ENCODE assay signal across 11 mouse cellular contexts in the genomic region with DNA sequence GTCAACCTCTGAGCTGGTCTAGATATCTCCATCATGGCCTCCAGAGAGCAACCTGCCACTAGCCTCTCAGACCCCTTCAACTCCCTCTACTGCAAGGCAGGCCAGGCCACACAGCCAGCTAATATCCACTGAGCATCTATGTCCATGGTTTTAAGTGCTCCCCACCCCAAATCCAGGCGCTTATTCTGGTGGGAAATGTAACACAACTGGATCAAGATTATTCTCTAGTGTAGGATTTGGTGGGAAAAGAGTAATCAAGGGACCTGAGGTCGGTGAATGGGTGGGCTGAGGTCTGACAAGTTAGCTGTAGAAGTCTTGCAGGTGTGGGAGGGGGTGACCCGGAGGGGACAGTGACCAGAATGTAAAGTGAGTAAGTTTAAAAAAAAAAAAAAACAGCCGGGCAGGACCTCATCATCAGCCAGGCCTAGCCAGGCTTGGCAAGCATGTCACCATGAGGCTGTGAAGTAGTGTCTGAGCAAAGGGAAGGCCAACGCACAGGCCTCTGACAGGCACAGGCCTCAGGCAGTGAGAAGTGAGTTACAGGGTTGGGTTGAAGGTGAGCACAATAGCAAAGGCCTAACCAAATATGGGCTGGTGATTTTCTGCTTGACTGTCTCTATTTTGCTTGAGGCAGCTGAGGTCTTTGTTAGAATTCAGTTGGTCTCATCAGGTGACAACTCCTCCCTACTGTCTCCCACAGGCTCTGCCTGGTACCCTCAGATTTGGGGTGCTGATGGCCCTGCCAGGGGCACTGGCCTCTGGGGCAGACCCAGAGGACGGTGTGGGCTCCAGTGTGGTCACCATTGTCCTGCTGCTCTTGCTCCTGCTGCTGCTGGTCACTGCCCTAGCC. TPM values are rescaled to one million over a fixed set of nuclear protein-coding genes. Genes with fewer than 3 reads are reported as not detected.
A peak's percentile ranks its signal among the peaks of the same experiment; 100 is the strongest.
DNase-seq lines count a peak whose midpoint lies in the region; ATAC-seq and TF ChIP-seq lines count a peak whose summit lies in the region.
"Had no signal": no experiment of that assay in that cellular context is flagged by ENCODE, and none has a peak within 500 bp of the region (broad histone marks: within the 10 kb centered on the region; RNA-seq: fewer than 3 reads in every experiment).

No protein-coding gene starts in this region.

- no peaks in the 10 kb centered on the region for H3K9me3 ChIP-seq in forebrain, embryonic 12.5 days
- no peaks in the 10 kb centered on the region for H3K9me3 ChIP-seq in forebrain, embryonic 16.5 days (ENCODE audit: control insufficient read depth, low read length)
- H3K9me3 ChIP-seq in midbrain, embryonic 10.5 days (replicated peaks), result no peaks in the 10 kb centered on the region
- H3K9me3 ChIP-seq in midbrain, embryonic 15.5 days, result no peaks in the 10 kb centered on the region
- no peaks in the 10 kb centered on the region for H3K9me3 ChIP-seq in megakaryocyte, embryonic 14.5 days
- H3K9me3 ChIP-seq: forebrain, embryonic 13.5 days had no signal

- no peak for TF ChIP-seq CTCF in Patski (IDR thresholded peaks at IDR 0.05)

- no peak for ATAC-seq in forebrain, embryonic 12.5 days (ENCODE audit: low FRiP score)
- ATAC-seq in forebrain, embryonic 16.5 days, result no peak
- no peak for ATAC-seq in midbrain, embryonic 15.5 days (replicated peaks)
- peak; percentile 70 for ATAC-seq in Patski
- ATAC-seq in erythroblast, adult 5-6 weeks (replicated peaks; ENCODE audit: low FRiP score, poor library complexity, severe bottlenecking), result no peak

- CTCF ChIA-PET in Patski (lab: Charles Lee), result interaction anchor here (1.2 to 1.6 kb wide), 2 partner anchors 15 to 42 kb away, joined by 3 read pairs; no protein-coding TSS in a partner anchor

- no peak overlapping the region for H3K4me3 ChIP-seq in forebrain, embryonic 12.5 days (replicated peaks)
- H3K4me3 ChIP-seq in forebrain, embryonic 16.5 days (replicated peaks; ENCODE audit: low read length), result no peak overlapping the region
- H3K4me3 ChIP-seq in midbrain, embryonic 10.5 days, result no peak overlapping the region
- H3K4me3 ChIP-seq in midbrain, embryonic 15.5 days, result no peak overlapping the region
- H3K4me3 ChIP-seq in megakaryocyte, embryonic 14.5 days (replicated peaks), result peak overlapping the region; percentile 81
- H3K4me3 ChIP-seq: forebrain, embryonic 13.5 days had no signal

- no peaks in the 10 kb centered on the region for H3K27me3 ChIP-seq in forebrain, embryonic 12.5 days
- H3K27me3 ChIP-seq in forebrain, embryonic 16.5 days (replicated peaks; ENCODE audit: control insufficient read depth, insufficient read depth, low read length), result no peaks in the 10 kb centered on the region
- H3K27me3 ChIP-seq in midbrain, embryonic 10.5 days (ENCODE audit: low read depth, poor library complexity, severe bottlenecking), result no peaks in the 10 kb centered on the region
- H3K27me3 ChIP-seq in midbrain, embryonic 15.5 days (replicated peaks), result no peaks in the 10 kb centered on the region
- H3K27me3 ChIP-seq in Patski, result no peaks in the 10 kb centered on the region
- H3K27me3 ChIP-seq in megakaryocyte, embryonic 14.5 days (replicated peaks), result no peaks in the 10 kb centered on the region
- H3K27me3 ChIP-seq: forebrain, embryonic 13.5 days had no signal

- WGBS in forebrain, embryonic 12.5 days, result 74% methylated on average over 6 of the region's 6 CpGs
- WGBS in forebrain, embryonic 16.5 days, result 70% methylated on average over 6 of the region's 6 CpGs
- WGBS in midbrain, embryonic 10.5 days, result 80% methylated on average over 6 of the region's 6 CpGs
- 70% methylated on average over 6 of the region's 6 CpGs for WGBS in midbrain, embryonic 15.5 days

- peaks cover 72% of the 10 kb centered on the region for H3K36me3 ChIP-seq in forebrain, embryonic 12.5 days (replicated peaks)
- H3K36me3 ChIP-seq in forebrain, embryonic 16.5 days (ENCODE audit: control insufficient read depth, insufficient read depth), result peaks cover 24% of the 10 kb centered on the region
- peaks cover 85% of the 10 kb centered on the region for H3K36me3 ChIP-seq in midbrain, embryonic 10.5 days
- H3K36me3 ChIP-seq in midbrain, embryonic 15.5 days (replicated peaks), result peaks cover 37% of the 10 kb centered on the region
- peaks cover 97% of the 10 kb centered on the region for H3K36me3 ChIP-seq in megakaryocyte, embryonic 14.5 days (replicated peaks; ENCODE audit: low read length)

- POLR2A ChIA-PET in Patski (lab: Charles Lee), result interaction anchor here (1.2 to 2.0 kb wide), 4 partner anchors 15 to 77 kb away, joined by 3 to 6 read pairs (median 6); partner anchors contain the start of gene Rad9a

- no peak overlapping the region for H3K9ac ChIP-seq in forebrain, embryonic 12.5 days
- no peak overlapping the region for H3K9ac ChIP-seq in forebrain, embryonic 16.5 days (replicated peaks; ENCODE audit: low read depth, low read length)
- no peak overlapping the region for H3K9ac ChIP-seq in midbrain, embryonic 15.5 days
- H3K9ac ChIP-seq: forebrain, embryonic 13.5 days had no signal

- in situ Hi-C loops in Patski (cut with MboI; ENCODE audit: low pct_unique_long_range_greater_than_20kb), result no loop called here

- H3K4me2 ChIP-seq in forebrain, embryonic 12.5 days, result no peak overlapping the region
- H3K4me2 ChIP-seq in forebrain, embryonic 16.5 days (ENCODE audit: low read length), result no peak overlapping the region
- H3K4me2 ChIP-seq in midbrain, embryonic 15.5 days, result no peak overlapping the region
- H3K4me2 ChIP-seq: forebrain, embryonic 13.5 days had no signal

- peak overlapping the region; percentile 1; the same call in 1 of the 2 replicates for H3K27ac ChIP-seq in forebrain, embryonic 12.5 days
- no peak overlapping the region for H3K27ac ChIP-seq in forebrain, embryonic 16.5 days (ENCODE audit: low read length)
- H3K27ac ChIP-seq in midbrain, embryonic 10.5 days (replicated peaks), result peak overlapping the region; percentile 3; the same call in 1 of the 2 replicates
- no peak overlapping the region for H3K27ac ChIP-seq in midbrain, embryonic 15.5 days
- H3K27ac ChIP-seq: forebrain, embryonic 13.5 days had no signal

- DNase-seq in midbrain, embryonic 10.5 days (ENCODE audit: low spot score), result no peak
- DNase-seq in Patski (ENCODE audit: low read depth, low spot score), result no peak
- DNase-seq in gastrocnemius, postnatal 25 days, result no peak
- DNase-seq: kidney, adult 11 months had no signal

- peaks cover 5% of the 10 kb centered on the region; the same call in 1 of the 2 replicates for H3K4me1 ChIP-seq in forebrain, embryonic 12.5 days
- no peaks in the 10 kb centered on the region for H3K4me1 ChIP-seq in forebrain, embryonic 16.5 days (replicated peaks; ENCODE audit: control insufficient read depth, insufficient read depth, low read length)
- peaks cover 14% of the 10 kb centered on the region for H3K4me1 ChIP-seq in midbrain, embryonic 10.5 days
- H3K4me1 ChIP-seq in midbrain, embryonic 15.5 days, result no peaks in the 10 kb centered on the region
- H3K4me1 ChIP-seq in megakaryocyte, embryonic 14.5 days, result peaks cover 87% of the 10 kb centered on the region
- H3K4me1 ChIP-seq: forebrain, embryonic 13.5 days had no signal

RNA-seq across cellular contexts. Expression of gene Ptprcap, which starts 2.0 kb away (rescaled TPM):
- 0.51 and 0.74 TPM in 2 replicates for polyA plus RNA-seq in forebrain, embryonic 12.5 days (2016; fragmentation: Nextera tagmentation; extraction: Ambion mirVana)
- polyA plus RNA-seq in forebrain, embryonic 16.5 days (2015; fragmentation: Nextera tagmentation; extraction: Ambion mirVana), result 0.39 TPM in 1 of 2 replicates, not detected in the other
- polyA plus RNA-seq in midbrain, embryonic 10.5 days (2016; fragmentation: Nextera tagmentation; extraction: Ambion mirVana), result 0.67 TPM in 1 of 2 replicates, not detected in the other
- polyA plus RNA-seq in midbrain, embryonic 15.5 days (2015; fragmentation: Nextera tagmentation; extraction: Ambion mirVana), result 0.26 and 0.96 TPM in 2 replicates
- 0.62 TPM for polyA plus RNA-seq in Patski (2021)
- polyA plus RNA-seq in megakaryocyte, embryonic 14.5 days (2012; ENCODE audit: insufficient read depth, low replicate concordance), result 777 and 793 TPM in 2 replicates
- total RNA-seq in gastrocnemius, postnatal 25 days (2021), result under 1 TPM in 1 of 2 experiments, not detected in 1; 0.35 TPM
- total RNA-seq in erythroblast, adult 5-6 weeks (2015; ENCODE audit: low replicate concordance), result 22.9 and 36.6 TPM in 2 replicates
- total RNA-seq in erythroblast, adult 5-6 weeks (2017; ENCODE audit: low replicate concordance), result 7.7 and 8.3 TPM in 2 replicates

RNA-seq across cellular contexts. Expression of gene Coro1b, which starts 7.0 kb away (rescaled TPM):
- polyA plus RNA-seq in forebrain, embryonic 12.5 days (2016; fragmentation: Nextera tagmentation; extraction: Ambion mirVana), result 125 and 135 TPM in 2 replicates
- 143 and 145 TPM in 2 replicates for polyA plus RNA-seq in forebrain, embryonic 16.5 days (2015; fragmentation: Nextera tagmentation; extraction: Ambion mirVana)
- 133 and 138 TPM in 2 replicates for polyA plus RNA-seq in midbrain, embryonic 10.5 days (2016; fragmentation: Nextera tagmentation; extraction: Ambion mirVana)
- polyA plus RNA-seq in midbrain, embryonic 15.5 days (2015; fragmentation: Nextera tagmentation; extraction: Ambion mirVana), result 127 and 139 TPM in 2 replicates
- 321 TPM for polyA plus RNA-seq in Patski (2021)
- polyA plus RNA-seq in megakaryocyte, embryonic 14.5 days (2012; ENCODE audit: insufficient read depth, low replicate concordance), result 110 and 364 TPM in 2 replicates
- 10 to 100 TPM; 15.9 to 24.1 TPM for total RNA-seq in gastrocnemius, postnatal 25 days (2021)
- total RNA-seq in erythroblast, adult 5-6 weeks (2015; ENCODE audit: low replicate concordance), result 55.8 and 69.6 TPM in 2 replicates
- 19.1 and 22.6 TPM in 2 replicates for total RNA-seq in erythroblast, adult 5-6 weeks (2017; ENCODE audit: low replicate concordance)

RNA-seq across cellular contexts. Expression of gene Rps6kb2, which starts 7.7 kb away (rescaled TPM):
- 59.5 and 62.5 TPM in 2 replicates for polyA plus RNA-seq in forebrain, embryonic 12.5 days (2016; fragmentation: Nextera tagmentation; extraction: Ambion mirVana)
- polyA plus RNA-seq in forebrain, embryonic 16.5 days (2015; fragmentation: Nextera tagmentation; extraction: Ambion mirVana), result 52.6 and 59.8 TPM in 2 replicates
- polyA plus RNA-seq in midbrain, embryonic 10.5 days (2016; fragmentation: Nextera tagmentation; extraction: Ambion mirVana), result 58.8 and 71.4 TPM in 2 replicates
- 60.1 and 60.7 TPM in 2 replicates for polyA plus RNA-seq in midbrain, embryonic 15.5 days (2015; fragmentation: Nextera tagmentation; extraction: Ambion mirVana)
- polyA plus RNA-seq in Patski (2021), result 43.0 TPM
- polyA plus RNA-seq in megakaryocyte, embryonic 14.5 days (2012; ENCODE audit: insufficient read depth, low replicate concordance), result 108 and 492 TPM in 2 replicates
- total RNA-seq in gastrocnemius, postnatal 25 days (2021), result 10 to 100 TPM; 19.9 to 24.4 TPM
- total RNA-seq in erythroblast, adult 5-6 weeks (2015; ENCODE audit: low replicate concordance), result 7.1 and 25.3 TPM in 2 replicates
- 23.9 and 27.2 TPM in 2 replicates for total RNA-seq in erythroblast, adult 5-6 weeks (2017; ENCODE audit: low replicate concordance)

RNA-seq across cellular contexts. Expression of gene Cabp4, which starts 11.6 kb away (rescaled TPM):
- polyA plus RNA-seq in forebrain, embryonic 12.5 days (2016; fragmentation: Nextera tagmentation; extraction: Ambion mirVana), result 0.09 TPM in 2 replicates
- 0.22 TPM in 1 of 2 replicates, not detected in the other for polyA plus RNA-seq in forebrain, embryonic 16.5 days (2015; fragmentation: Nextera tagmentation; extraction: Ambion mirVana)
- polyA plus RNA-seq in midbrain, embryonic 10.5 days (2016; fragmentation: Nextera tagmentation; extraction: Ambion mirVana), result not detected in 2 replicates
- polyA plus RNA-seq in midbrain, embryonic 15.5 days (2015; fragmentation: Nextera tagmentation; extraction: Ambion mirVana), result 0.22 and 0.28 TPM in 2 replicates
- polyA plus RNA-seq in Patski (2021), result 0.17 TPM
- 0.51 and 1.2 TPM in 2 replicates for polyA plus RNA-seq in megakaryocyte, embryonic 14.5 days (2012; ENCODE audit: insufficient read depth, low replicate concordance)
- not detected for total RNA-seq in gastrocnemius, postnatal 25 days (2021)
- not detected in 2 replicates for total RNA-seq in erythroblast, adult 5-6 weeks (2015; ENCODE audit: low replicate concordance)
- 0.43 TPM in 1 of 2 replicates, not detected in the other for total RNA-seq in erythroblast, adult 5-6 weeks (2017; ENCODE audit: low replicate concordance)
- polyA plus RNA-seq: liver, adult 2 months had no signal

RNA-seq across cellular contexts. Expression of gene Gpr152, which starts 15.9 kb away (rescaled TPM):
- not detected in 2 replicates for polyA plus RNA-seq in forebrain, embryonic 12.5 days (2016; fragmentation: Nextera tagmentation; extraction: Ambion mirVana)
- polyA plus RNA-seq in forebrain, embryonic 16.5 days (2015; fragmentation: Nextera tagmentation; extraction: Ambion mirVana), result not detected in 2 replicates
- not detected in 2 replicates for polyA plus RNA-seq in midbrain, embryonic 10.5 days (2016; fragmentation: Nextera tagmentation; extraction: Ambion mirVana)
- polyA plus RNA-seq in midbrain, embryonic 15.5 days (2015; fragmentation: Nextera tagmentation; extraction: Ambion mirVana), result 0.04 TPM in 1 of 2 replicates, not detected in the other
- polyA plus RNA-seq in Patski (2021), result not detected
- not detected in 2 replicates for polyA plus RNA-seq in megakaryocyte, embryonic 14.5 days (2012; ENCODE audit: insufficient read depth, low replicate concordance)
- total RNA-seq in gastrocnemius, postnatal 25 days (2021), result not detected
- total RNA-seq in erythroblast, adult 5-6 weeks (2015; ENCODE audit: low replicate concordance), result not detected in 2 replicates
- not detected in 2 replicates for total RNA-seq in erythroblast, adult 5-6 weeks (2017; ENCODE audit: low replicate concordance)
- total RNA-seq: liver, adult 2 months had no signal

Comparison
In these comparisons a context has a peak if more than half of its experiments do, and no peak if none do; other contexts are left out.
1. H3K27ac ChIP-seq: peak in forebrain, embryonic 12.5 days (single experiment) and midbrain, embryonic 10.5 days (single experiment); none in forebrain, embryonic 16.5 days (single experiment) and midbrain, embryonic 15.5 days (single experiment).
2. RNA of gene Ptprcap, which starts 2.0 kb away (polyA plus RNA-seq): 777 to 793 TPM in megakaryocyte, embryonic 14.5 days; 0.26 to 0.96 TPM in midbrain, embryonic 15.5 days, 0.51 to 0.74 TPM in forebrain, embryonic 12.5 days, 0.62 TPM in Patski (single experiment), 0.39 TPM in forebrain, embryonic 16.5 days and 0.67 TPM in midbrain, embryonic 10.5 days; every median in the first group is over 100 times any median in the second.